Mouse (Mus musculus): ENCODE measurements at regions not wholly inside any gene's neighbourhood (a gene's known extent, or its start where the extent isn't known, plus 50 kb on each side); places are given as distances from the start of the nearest gene placed in this dataset.

DNA sequence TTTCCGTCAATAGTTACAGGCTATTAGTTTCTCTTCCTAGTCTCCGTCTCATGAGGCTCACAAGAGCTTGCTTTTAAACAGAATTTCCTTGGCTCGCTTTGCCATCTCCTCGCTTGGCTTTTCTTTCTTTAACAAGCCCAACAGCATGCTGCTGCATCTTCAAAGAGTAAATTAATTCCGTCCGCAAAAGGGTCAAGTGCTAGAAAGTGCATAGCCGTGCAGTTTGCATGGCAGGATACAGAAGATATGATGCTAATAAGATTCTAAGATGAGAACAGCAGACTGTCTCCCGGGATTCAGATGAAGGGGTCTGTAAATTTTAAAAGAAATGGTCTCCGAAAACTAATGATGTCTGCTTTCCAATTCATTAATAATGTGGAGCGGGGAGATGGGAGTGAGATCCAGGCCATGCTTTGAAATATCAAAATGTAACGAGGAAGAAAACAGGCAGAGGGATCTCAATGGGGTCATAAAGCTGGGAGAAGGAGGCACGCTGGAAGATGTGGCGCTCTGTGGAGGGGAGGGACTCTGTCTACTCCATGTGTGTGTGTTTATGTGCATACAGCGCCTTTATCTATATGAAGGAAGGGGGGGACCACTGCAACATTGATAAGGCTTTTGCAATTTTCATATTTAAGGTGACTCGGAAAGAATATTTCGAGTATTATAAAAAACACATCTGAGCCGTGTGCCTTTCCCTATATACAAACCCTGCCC lies 183.0 kb upstream of the Pmfbp1 start:
- H3K27ac ChIP-seq (ENCODE audit: insufficient read depth, low read depth) = no peak overlapping the region
- H3K27me3 ChIP-seq (replicated peaks) = no peaks in the 10 kb centered on the region
- H3K36me3 ChIP-seq (replicated peaks in 1 of 2; ENCODE audit: control insufficient read depth in 1 of 2, insufficient read depth in 1 of 2, low read length in 1 of 2) = peaks cover 0 to 2% of the 10 kb centered on the region in 2 experiments
- in situ Hi-C loops (cut with MboI; ENCODE audit: low pct_ligation_motif_present, low pct_unique_long_range_greater_than_20kb, low sequenced_read_pairs) (no loop called here), dilution Hi-C loops (cut with MboI; ENCODE audit: extremely low pct_ligation_motif_present, extremely low pct_unique_long_range_greater_than_20kb, low sequenced_read_pairs) (no loop called here)
- H3K79me2 ChIP-seq (replicated peaks; ENCODE audit: control insufficient read depth, extremely low read depth, insufficient read depth, poor library complexity, severe bottlenecking) = no peaks in the 10 kb centered on the region
- no peak for DNase-seq (ENCODE audit: extremely low read depth)
- no peaks in the 10 kb centered on the region for H3K4me1 ChIP-seq (ENCODE audit: control insufficient read depth in 1 of 2, insufficient read depth in 2 of 2)
- H3K4me3 ChIP-seq (replicated peaks in 1 of 3; ENCODE audit: low read depth in 2 of 3, low read length in 2 of 3, poor library complexity in 1 of 3) = no peak overlapping the region
- peaks cover 5% of the 10 kb centered on the region for H3K9me3 ChIP-seq (replicated peaks; ENCODE audit: low read length)
- no peak overlapping the region for H3K9ac ChIP-seq (ENCODE audit: insufficient read depth, low read depth)
- TF ChIP-seq USF2 (conservative IDR thresholded peaks at IDR 0.05; ENCODE audit: low read depth, low read length) (no peak), BHLHE40 (IDR thresholded peaks at IDR 0.05; ENCODE audit: low read depth, low read length) (no peak), RAD21 (IDR thresholded peaks at IDR 0.05; ENCODE audit: low read depth, low read length) (no peak), GABPA (IDR thresholded peaks at IDR 0.05; ENCODE audit: insufficient replicate concordance, low read depth, low read length) (no peak), PAX5 (IDR thresholded peaks at IDR 0.05; ENCODE audit: low read length) (no peak), NELFE (IDR thresholded peaks at IDR 0.05; ENCODE audit: low read depth, low read length) (no peak), EP300 (IDR thresholded peaks at IDR 0.05; ENCODE audit: low read length) (no peak), TBP (conservative IDR thresholded peaks at IDR 0.05; ENCODE audit: low read depth, low read length) (no peak), SMC3 (IDR thresholded peaks at IDR 0.05; ENCODE audit: low read depth, low read length) (no peak), ELF1 (IDR thresholded peaks at IDR 0.05; ENCODE audit: low read depth, low read length) (no peak), MYC (IDR thresholded peaks at IDR 0.05; ENCODE audit: low read depth, low read length) (no peak), MAFK (IDR thresholded peaks at IDR 0.05; ENCODE audit: insufficient replicate concordance, low read length) (no peak)
- no peak overlapping the region for H3K4me2 ChIP-seq (ENCODE audit: insufficient read depth, low read depth, poor library complexity, severe bottlenecking)

DNA sequence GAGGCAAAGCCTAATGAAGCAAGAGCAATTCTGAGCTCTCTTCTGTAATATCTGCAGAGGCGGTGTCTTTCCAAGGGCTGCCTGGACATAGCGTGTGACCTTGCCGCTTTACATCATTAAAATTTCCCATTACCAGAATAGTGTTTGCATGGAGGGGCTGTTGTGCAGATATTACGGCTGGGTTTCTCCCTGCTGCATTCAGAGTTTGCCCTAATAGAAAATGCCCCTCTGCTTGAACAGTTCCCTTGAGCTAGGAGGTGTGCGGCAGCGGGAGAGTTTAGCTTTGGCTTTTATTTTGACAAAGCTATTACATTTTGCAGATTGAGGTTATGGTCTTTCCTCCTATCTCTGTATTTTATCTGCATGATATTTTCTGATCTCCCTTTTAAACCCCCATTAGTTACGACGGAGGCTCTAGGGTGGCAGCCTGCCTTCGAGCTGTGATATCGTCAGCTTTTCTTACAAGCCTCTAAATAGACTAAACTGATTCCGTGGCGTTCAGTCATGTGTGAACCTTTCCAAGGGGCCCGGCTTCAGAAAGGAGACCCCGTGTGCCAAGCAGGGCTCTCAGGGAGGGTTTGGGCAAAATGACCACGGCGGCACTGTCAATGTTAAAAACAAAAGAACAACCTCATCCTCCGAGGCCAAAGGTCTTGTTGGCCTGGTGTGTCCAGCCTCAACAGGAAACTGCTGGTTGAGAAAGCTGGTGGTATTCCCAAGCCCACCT lies 182.2 kb upstream of the Pmfbp1 start:
- peaks cover 5% of the 10 kb centered on the region for H3K9me3 ChIP-seq (replicated peaks; ENCODE audit: low read length)
- no peaks in the 10 kb centered on the region for H3K79me2 ChIP-seq (replicated peaks; ENCODE audit: control insufficient read depth, extremely low read depth, insufficient read depth, poor library complexity, severe bottlenecking)
- no peak overlapping the region for H3K9ac ChIP-seq (ENCODE audit: insufficient read depth, low read depth)
- no peak for TF ChIP-seq POLR2A (IDR thresholded peaks at IDR 0.05; ENCODE audit: low read depth, low read length)
- no peak for TF ChIP-seq CTCF (conservative IDR thresholded peaks at IDR 0.05 in 1 of 2, IDR thresholded peaks at IDR 0.05 in 1 of 2; ENCODE audit: low read depth in 2 of 2, low read length in 2 of 2)
- no peak for TF ChIP-seq EP300 (IDR thresholded peaks at IDR 0.05; ENCODE audit: low read length)
- no peak for TF ChIP-seq JUN (IDR thresholded peaks at IDR 0.05; ENCODE audit: insufficient read depth, low read depth, low read length)
- no peak for TF ChIP-seq CHD2 (IDR thresholded peaks at IDR 0.05; ENCODE audit: low read length)
- TF ChIP-seq NELFE (IDR thresholded peaks at IDR 0.05; ENCODE audit: low read depth, low read length) = no peak
- TF ChIP-seq BHLHE40 (IDR thresholded peaks at IDR 0.05; ENCODE audit: low read depth, low read length) = no peak
- no peak for TF ChIP-seq IRF4 (IDR thresholded peaks at IDR 0.05; ENCODE audit: low read depth, low read length)
- no peak for TF ChIP-seq TCF12 (IDR thresholded peaks at IDR 0.05; ENCODE audit: low read depth, low read length)
- TF ChIP-seq ZC3H11A (IDR thresholded peaks at IDR 0.05; ENCODE audit: low read depth, low read length) = no peak
- no peak for TF ChIP-seq JUND (conservative IDR thresholded peaks at IDR 0.05; ENCODE audit: low read depth, low read length)
- no peak for TF ChIP-seq ELF1 (IDR thresholded peaks at IDR 0.05; ENCODE audit: low read depth, low read length)
- no peak for TF ChIP-seq MAX (IDR thresholded peaks at IDR 0.05; ENCODE audit: low read length)
- TF ChIP-seq ETS1 (conservative IDR thresholded peaks at IDR 0.05; ENCODE audit: low read depth, low read length) = no peak
- H3K27me3 ChIP-seq (replicated peaks) = no peaks in the 10 kb centered on the region
- no peak overlapping the region for H3K4me3 ChIP-seq (replicated peaks in 1 of 3; ENCODE audit: low read depth in 2 of 3, low read length in 2 of 3, poor library complexity in 1 of 3)
- peak overlapping the region; percentile 3; the same call in 1 of the 2 replicates for H3K4me2 ChIP-seq (ENCODE audit: insufficient read depth, low read depth, poor library complexity, severe bottlenecking)
- dilution Hi-C loops (cut with MboI; ENCODE audit: extremely low pct_ligation_motif_present, extremely low pct_unique_long_range_greater_than_20kb, low sequenced_read_pairs) = no loop called here
- no peak for DNase-seq (ENCODE audit: extremely low read depth)
- no peak overlapping the region for H3K27ac ChIP-seq (ENCODE audit: insufficient read depth, low read depth)
- H3K36me3 ChIP-seq (replicated peaks in 1 of 2; ENCODE audit: control insufficient read depth in 1 of 2, insufficient read depth in 1 of 2, low read length in 1 of 2) = peaks cover 0 to 2% of the 10 kb centered on the region in 2 experiments
- in situ Hi-C loops (cut with MboI; ENCODE audit: low pct_ligation_motif_present, low pct_unique_long_range_greater_than_20kb, low sequenced_read_pairs) = no loop called here
- H3K4me1 ChIP-seq (ENCODE audit: control insufficient read depth in 1 of 2, insufficient read depth in 2 of 2) = no peaks in the 10 kb centered on the region

Measured in CH12.LX (cell line).